Mouse (Mus musculus): ENCODE results near the gene Olfr1270.
"Not testable (repeated sequence)": the region's sequence is repeated elsewhere in the genome, so short reads cannot be mapped to it uniquely, and the experiment has no call there.

Gene Olfr1270

DNA sequence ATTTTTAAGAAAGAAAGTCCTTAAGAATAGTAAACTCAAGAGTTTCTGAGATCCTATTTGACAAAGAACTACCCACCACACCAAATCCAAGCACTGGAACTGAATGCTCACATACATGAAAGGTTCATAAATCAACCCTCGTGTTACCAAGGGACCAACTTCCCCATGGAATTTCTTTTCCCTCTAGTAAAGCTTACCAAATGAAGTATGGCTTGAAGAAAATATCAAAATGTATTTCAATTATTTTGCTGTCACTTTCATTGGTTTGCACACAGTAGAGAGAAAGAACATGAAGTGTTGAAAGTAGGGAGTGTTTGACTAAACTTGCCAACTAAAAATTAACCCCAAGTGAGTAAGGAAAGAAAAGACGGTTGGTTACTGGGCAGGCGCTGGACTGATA is at the start of gene Olfr1270:
Gene Olfr1270 (minus strand): TSS at position 101 of the 400 bp plus-strand sequence.
- DNase-seq, result no peak

DNA sequence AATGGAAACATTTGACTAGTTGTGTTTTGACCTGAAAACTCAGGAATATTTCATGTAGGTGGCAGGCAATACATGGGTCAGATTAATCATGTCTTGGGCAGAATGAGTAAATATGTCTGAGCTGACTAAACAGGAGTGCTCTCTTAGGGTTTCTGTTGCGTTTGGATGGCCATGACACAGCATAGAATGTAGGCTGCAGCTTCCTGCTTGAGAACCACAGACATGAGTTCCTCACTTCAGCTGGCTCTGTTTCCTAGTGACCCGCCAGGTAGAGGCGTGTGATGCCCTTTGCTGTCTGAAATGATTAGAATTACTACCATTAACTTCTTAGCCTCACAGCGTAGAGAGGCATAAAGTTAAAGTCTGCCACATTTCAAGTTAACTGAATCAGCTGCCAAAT is 46.7 kb upstream of the Olfr1270 start:
- DNase-seq, result not testable (repeated sequence)

DNA sequence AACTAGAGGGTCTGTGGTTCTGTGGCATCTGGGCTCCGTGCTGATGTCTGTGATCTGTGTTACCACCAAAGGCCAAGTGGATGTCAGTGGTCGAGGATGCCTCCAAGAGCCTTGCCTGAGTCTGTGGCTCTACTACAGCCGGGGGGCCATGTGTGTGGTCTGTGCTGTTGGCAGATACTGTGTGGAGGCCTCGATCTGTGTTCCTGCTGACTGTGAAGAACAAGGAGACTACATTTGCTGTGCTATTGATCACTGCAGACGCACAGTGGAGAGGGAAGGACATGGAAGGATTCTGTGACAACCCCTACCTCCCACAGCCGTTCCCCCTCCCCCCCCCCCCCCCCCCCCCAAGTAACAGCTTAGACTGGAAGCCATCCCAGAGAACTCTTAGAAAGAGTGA is 42.4 kb upstream of the Olfr1270 start:
- DNase-seq, result not testable (repeated sequence)

DNA sequence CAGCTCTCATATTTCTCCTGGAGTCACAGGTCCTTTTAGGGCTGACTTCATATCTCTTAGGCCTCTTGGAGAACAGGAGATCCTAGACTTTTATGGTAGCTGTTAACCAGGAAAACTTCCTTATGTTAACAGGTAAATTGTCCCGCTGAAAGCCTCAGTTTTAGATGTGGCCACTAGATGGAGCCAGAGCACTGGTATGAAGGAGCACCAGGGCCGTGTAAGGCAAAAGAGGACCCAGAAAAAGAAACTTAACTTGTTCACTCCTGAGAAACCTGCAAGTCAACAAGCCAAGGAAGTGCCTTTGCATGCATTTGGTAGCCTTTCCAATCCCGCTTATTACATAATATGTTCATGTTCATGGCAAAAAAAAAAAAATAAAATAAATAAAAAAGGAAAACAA is 41.9 kb upstream of the Olfr1270 start:
- DNase-seq, result not testable (repeated sequence)

DNA sequence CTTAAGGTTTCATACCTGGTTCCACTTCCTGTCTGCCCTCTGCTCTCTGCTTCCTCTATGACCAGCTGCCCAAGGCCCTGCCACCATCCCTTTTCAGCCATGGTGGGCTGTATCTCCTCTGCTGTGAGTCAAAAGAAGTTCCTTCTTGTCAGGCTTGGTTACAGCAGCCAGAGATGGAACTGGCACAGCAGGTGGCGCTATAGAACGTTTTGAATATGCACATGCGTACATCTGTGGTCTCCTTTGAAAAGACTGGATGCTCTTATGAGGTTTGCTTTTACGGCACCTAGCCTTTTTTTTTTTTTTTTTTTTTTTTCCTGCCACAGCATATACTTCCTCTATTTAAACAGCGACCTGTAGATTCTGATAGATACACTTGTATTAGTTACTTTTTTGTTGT is 34.2 kb upstream of the Olfr1270 start:
- DNase-seq, result not testable (repeated sequence)

DNA sequence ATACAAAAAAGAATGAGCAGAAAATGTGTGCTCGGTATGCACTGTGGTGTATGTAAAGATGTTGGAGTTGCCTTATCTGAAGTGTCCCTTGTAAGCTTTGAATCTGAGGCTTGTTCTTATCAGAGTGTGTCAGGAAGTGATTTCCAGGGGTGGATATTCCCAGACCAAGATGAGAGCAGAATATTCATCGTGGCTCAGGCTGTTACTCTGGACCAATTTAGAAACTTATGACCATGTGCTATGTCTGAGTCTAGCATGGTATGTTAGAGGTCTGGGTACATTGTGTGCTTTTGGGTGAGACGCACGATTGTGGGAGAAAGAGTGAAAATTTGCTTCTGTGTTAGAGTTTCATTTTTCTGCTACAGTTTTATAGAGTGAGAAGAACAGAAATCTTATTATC is 33.2 kb upstream of the Olfr1270 start:
- DNase-seq, result not testable (repeated sequence)

DNA sequence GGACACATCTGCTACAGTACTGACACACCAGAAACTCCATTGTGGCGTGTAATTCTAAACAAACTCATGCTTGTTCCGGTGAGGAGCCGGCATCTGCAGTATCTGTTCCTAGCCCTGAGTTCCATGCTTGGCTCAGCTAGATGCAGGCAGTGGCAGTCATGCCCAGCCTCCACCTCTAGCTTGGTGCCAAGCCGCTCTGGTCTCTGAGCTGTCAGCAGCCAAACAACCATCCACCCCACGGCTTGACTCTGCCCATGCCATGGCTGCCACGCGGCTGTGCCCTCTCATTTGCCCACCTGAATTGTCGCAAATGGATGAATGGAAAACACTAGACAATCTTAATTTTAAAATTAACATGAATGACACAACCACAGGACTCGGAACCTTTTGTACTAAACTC is 1.0 kb upstream of the Olfr1270 start:
- DNase-seq, result no peak

DNA sequence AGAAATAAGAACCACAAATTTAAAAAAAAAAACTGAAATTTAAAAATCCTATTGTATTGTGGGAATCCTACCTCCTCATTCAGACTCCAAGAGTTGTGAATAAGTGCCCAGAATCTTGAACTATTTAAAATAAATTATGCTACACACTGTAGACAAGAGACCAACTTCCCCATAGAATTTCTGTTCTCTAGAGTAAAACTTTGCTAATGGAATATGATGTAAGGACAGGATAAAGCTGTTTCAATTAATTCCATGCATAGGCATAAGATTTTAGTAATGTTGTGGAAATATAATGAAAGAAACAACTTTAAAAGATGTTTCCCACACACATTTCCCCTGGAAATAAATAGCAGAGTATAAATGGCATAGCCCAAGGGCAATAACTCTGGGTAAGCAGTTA is 10.7 kb downstream of the Olfr1270 start, which contains the start of gene Olfr32:
Gene Olfr32 (minus strand): TSS at position 101 of the 400 bp plus-strand sequence.
- DNase-seq, result no peak

DNA sequence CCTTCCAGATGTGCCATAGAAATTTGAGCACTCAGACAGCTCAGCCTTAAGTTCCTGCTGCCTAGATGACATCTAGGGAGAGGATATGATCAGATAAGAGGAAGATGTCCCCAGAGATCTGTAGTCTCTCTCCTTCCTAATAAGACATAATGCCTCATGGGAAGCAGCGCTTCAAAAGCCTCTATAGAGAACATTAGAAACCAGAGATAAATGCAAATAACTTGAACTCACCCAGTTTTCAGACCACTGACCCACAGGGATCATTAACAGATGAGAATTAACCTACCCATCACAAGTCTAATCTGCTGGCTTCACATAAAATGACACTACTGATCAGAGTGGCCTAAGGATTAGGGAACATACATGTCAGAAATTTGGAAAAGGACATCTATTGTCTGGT is 31.6 kb downstream of the Olfr1270 start, which contains the start of gene Olfr1269:
Gene Olfr1269 (minus strand): TSS at position 101 of the 400 bp plus-strand sequence.
- DNase-seq, result no peak
